Mouse (Mus musculus) embryo, embryonic 11 days (tissue): ENCODE measurements at regions not wholly inside any gene's neighbourhood (a gene's known extent, or its start where the extent isn't known, plus 50 kb on each side); places are given as distances from the start of the nearest gene placed in this dataset.
"Not testable (repeated sequence)": the region's sequence is repeated elsewhere in the genome, so short reads cannot be mapped to it uniquely, and the experiment has no call there.

Source experiments
- DNase-seq: peaks from one replicate; pipeline ENCODE4 v3.0.0-alpha.2; 2015

DNA sequence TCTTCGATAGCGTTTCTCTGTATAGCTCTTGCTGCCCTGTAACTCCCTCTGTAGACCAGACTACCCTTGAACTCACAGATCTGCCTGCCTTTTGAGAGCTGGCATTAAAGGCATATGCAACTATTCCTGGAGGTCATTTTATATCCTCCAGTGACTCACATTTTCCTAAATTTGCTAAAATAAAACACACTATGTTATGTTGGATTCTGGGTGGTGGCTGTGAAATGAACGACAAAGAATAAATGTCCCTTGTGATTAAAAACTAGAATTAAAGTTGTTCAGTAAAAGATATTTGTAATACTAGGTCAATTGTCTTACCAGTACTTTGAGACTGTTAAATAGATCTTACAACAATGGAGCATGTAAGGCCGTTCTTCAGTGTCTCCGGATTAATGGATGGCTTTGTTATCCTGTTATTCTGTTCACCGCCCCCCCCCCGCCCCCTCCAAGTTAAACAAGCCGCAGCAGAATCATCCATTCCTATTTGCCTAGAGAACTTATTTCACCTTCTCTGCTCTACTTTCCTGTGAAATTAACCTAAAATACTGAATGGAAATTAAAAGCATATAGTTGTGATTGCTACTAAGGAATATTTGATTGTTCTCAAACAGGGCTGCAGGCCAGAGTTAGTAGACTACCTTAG lies 240.4 kb downstream of the Mef2c start:
- DNase-seq, result peak; percentile 17

DNA sequence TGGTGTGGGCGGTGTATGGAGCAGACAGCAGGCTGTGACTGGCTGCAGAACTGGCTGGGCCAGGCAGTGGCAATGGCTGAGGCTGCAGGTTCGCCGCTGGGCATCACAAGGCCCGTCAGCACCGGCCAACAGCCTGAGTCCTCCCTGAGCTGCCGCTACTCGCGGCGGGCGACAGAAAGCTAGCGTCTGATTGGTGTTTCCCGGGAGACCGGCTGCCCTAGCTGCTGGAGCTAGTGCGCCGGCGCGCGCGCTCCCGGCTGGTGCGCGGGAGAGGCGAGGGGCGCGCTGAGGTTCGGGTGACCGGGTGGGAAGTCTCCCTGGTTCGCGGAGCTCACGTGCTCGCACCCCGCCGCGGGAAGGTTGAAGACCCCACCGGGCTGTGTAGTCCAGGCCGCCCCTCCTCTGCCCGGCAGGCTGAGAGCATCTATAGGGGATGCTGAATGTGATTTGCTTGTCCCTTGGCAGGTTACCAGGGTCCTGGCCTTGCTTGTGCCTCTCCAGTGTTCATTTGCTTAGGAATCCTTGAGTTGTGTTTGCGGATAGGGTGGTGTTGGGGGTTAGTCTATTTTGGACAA lies 241.2 kb downstream of the Mef2c start:
- DNase-seq, result peak; percentile 94

DNA sequence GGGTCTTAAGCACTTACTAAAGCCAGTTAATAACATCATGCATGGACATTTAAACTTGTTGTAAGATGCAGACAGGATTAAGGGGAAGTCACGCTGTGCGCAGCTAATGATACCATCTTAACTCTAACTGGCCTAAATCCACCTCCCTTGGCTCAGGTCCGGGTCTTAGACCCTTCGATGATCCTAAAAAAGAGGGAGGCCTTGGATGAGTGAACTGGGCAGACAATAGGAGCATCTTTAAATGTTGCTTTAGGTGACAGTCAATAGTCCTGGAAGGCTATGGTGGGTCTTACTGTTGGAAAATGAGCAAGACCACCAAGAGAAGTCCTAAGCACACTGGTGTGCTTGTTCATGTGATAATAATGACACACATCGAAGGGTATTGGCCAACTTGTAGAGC lies 242.1 kb downstream of the Mef2c start:
- DNase-seq, result no peak

DNA sequence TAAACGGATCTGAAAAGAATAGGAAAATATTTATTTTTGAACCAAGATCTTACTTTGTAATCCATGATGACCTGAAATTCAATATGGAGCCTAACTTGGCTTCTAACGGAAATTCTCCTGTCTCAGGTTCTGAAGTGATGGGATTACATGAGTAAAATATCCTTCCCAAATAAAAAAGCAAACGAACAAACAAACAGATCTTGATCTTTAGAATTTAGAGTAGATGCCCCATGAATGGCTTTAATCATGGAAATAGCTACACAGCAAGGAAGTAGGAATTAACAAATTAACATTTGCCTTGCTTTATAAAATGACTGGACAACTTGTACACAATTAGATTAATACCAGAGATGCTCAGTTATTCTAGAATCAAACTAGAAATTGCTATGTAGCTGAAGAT lies 243.8 kb downstream of the Mef2c start:
- no peak for DNase-seq

DNA sequence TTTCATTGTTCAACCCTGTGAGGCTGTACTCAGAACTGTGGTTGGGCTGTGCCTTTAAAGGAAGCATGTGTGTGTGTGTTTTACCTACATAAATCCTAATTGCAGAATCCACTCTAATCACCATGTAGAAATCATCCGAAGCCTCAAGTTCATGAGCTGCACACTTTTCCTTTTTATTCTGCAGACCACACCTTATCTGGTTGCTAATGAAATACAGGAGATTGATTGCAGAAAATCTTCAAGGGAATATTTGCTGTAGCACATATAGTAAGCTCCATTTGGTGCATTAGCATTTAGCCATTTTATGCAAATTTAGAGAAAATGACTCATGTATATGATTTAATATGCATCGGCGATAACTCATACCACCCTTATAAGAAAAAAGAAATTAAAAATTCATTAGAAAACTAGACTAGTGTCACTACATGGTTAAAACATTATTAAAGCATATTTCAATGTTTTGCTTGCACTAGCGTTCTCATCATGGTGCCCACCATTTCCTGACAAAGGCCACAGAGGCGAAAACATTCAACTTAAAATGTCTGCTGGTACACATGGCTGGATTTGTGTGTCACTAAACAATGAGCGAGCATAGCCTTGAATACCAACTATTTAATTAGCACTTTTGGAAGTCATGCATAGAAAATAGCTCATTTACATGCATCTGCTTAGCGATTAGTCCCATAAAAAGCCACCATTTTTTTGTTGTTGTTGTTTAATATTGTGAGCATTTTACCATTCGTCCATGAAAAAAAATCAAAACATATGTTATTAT lies 245.7 kb downstream of the Mef2c start:
- no peak for DNase-seq

DNA sequence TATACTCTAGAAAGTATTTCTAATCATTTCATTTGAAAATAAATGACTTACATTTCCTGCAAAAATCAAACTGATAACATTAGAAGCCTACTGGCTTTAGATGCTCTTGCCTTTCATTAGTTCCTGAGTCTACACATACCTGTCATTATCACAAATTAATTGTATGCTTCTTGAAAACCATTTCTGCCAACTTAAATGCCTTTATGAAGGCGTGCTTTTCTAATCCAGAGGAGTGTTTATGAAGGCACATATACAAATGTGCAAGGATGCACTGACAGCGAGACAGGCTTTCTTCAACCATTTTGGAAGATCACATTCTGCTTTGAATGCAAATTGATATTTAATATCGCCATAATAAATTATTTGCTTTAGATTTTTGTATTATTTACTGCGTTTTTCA lies 246.6 kb downstream of the Mef2c start:
- no peak for DNase-seq

DNA sequence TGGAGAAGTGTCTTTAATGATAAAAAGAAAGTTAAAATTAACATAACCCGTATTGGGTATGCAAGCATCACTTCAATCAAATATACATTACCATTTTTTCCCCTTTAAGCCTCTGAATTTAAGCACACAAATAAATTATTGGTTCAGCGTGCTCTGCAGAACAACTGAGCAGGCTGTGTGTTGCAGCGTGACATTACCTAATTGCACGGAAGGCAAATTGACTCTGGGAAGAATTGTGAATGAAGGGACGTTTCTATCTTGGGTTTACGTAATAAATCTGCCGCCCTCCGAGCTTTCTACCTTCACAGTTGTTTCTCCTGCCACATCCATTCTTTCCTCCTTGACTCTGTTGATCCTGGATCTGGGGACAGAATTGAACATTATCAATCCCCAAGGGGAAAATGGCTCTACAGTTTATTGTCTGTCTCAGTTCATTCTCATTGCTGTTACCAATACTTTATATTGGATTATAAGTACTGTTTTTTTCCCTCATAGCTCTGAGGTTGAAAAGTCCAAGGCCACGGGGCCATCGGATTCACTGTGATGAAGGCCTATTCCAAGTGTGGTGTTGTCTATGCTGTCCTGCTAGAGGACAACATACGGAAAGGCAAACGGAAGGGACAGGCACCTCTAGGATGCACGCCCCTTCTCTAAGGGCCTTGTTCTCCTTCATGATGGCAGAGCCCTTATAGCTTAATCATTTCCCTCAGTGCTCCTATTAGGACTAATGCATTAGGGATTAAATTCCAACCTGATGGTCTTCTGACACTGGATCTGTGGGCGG lies 256.7 kb downstream of the Mef2c start:
- DNase-seq, result no peak

DNA sequence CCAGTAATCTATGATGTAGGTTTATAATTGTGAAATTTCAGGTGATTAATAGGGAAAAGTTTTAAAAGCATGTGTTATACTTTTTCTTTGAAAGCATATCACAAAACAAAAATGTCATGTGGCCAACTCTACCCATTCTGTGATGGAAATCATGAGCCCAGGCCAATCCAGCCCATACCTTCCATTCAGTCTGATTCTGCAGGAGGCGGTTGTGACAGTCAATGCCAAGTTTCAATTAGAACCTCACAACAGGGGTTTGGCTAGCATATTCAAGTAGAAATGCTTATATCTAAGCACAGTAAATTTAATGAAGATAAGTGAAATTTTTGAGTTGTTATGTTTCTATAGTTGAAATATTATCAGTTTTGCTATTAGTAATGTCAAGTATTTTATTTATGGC lies 258.6 kb downstream of the Mef2c start:
- no peak for DNase-seq

DNA sequence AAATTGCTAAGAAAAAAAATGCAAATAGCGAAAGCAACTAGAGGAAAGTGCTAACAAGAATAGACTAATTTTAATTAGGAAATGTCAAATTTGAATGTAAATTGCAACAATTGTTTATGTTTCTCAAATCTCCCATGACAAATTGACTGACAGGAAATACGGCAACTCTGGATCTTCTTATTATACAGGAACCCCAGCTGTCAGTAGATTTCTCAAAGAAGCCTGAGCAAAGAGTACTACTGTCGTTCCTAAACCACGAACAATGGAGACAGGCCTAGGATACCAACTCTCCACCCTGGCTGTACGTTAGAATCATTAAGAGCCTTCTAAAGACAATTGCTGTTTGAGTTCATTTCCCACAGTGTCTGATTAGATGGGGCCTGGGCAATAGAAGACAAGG lies 259.5 kb downstream of the Mef2c start:
- DNase-seq, result not testable (repeated sequence)

DNA sequence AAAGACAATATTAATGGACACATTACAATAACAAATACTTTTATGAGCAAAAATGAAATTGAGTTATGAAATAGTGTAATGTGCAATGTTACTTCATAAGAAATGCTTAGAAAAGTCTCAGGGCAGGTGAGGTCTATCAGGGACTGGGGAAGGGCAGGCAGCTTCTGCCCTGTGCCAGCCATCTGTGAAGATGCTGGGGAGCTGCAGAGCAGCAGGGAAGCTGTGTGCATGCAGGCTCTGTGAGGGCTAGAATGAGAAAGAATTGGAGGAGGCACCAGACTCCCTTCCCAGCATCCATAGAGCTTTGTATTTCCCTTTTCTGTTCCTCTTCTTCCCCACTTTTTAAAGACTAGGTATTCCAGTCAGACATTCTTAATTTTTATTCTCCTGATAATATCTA lies 281.8 kb downstream of the Mef2c start:
- no peak for DNase-seq

DNA sequence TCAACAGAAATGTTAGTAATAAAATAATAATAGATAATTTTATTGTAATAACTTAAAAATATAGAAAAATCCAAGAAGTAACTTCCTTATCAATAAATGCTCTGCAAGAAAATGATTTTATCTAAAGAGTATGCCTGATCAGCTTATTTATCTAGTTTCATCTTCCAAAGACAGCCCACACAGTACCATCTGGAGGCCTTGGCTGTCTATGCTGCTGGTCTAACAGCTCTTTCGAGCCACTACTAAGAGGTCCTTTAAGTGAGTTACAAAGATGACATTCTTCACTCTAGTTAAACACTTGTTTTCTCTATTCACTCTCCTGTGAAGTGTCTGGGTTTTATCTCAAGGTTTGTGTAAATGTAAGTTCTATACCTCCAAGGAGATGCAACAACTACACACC lies 305.7 kb downstream of the Mef2c start:
- no peak for DNase-seq

DNA sequence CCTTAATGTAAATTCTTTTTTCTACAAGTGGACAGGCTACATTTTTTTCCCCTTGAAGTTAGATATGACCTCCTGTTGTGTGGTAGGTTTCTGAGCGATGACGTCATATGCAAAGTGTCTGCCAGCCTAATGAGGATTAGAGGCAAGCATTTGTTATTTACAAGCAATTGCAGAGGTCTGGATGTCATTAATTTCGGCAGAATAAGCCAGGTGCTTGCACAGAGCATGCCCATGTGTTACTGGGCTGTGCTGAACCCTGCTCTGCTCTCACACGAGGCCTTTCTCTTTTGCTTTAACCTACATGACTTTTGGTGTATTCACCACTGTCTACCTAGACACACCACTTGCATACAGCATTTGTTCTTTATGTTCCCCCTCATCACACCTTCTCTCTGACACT lies 316.5 kb downstream of the Mef2c start:
- DNase-seq, result no peak

DNA sequence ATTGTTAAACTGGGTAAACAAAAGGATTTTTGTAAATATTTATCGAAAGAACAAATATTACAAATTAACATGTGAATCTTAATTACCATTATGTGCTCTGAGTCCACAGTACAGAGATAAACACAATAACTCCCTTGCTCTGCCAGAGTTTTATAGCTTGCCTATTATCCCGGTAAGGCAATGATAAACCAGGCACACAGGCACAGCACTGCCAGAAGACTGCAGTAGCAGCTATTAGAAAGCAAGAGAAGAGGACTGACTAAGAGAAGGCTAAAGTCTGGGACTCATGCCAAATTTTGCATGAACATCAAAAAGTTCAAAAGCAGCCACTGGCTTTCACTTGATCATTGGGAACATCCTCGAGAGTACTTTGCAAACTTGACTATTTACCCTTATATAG lies 316.9 kb downstream of the Mef2c start:
- no peak for DNase-seq

DNA sequence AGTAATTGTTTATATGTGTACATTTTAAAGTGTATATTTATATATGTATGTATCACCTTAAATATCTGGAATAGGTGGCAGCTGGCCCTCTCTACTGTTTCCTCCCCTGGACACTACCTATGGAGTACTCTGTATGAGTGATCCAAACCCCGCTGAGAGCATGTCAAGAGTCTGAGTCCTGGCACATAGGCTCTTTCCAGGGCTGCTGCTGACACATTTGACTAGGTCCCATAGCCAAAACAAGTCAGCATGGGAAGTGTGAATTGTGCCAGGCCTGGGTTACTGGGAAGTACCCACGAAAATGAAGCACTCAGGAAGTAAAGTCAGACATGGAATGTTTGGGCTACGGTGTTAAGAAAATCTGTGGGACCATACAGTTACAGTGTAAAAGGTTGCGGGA lies 321.1 kb downstream of the Mef2c start:
- no peak for DNase-seq

DNA sequence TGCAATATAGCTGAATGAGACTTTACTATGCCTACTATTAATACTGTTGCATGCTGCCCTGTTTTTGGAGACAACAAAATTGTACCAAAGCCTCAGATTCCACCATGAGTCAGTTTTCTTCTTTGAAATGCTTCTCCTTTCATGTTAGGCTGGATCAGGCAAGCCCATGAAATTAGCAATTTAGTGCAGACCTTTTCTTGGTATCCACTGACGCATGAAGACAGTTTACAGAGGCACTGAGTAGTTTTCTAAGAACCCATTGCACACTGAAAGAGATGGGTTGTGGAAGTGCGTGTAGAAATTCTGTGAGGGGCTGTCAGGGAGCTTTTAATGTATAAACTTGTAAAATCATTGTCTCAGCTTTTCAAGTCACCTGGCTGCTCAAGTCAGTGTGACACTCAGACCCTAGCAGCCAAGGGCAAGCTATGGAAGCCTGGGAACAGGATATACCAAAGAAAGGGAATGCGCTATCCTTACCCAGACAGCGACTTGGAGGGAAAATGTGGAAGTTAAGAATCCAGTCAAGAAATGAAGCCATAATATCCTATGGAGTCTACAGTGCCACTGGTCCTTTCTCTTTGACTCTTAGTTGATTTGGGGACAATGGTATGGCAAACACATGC lies 323.1 kb downstream of the Mef2c start:
- peak; percentile 34 for DNase-seq

DNA sequence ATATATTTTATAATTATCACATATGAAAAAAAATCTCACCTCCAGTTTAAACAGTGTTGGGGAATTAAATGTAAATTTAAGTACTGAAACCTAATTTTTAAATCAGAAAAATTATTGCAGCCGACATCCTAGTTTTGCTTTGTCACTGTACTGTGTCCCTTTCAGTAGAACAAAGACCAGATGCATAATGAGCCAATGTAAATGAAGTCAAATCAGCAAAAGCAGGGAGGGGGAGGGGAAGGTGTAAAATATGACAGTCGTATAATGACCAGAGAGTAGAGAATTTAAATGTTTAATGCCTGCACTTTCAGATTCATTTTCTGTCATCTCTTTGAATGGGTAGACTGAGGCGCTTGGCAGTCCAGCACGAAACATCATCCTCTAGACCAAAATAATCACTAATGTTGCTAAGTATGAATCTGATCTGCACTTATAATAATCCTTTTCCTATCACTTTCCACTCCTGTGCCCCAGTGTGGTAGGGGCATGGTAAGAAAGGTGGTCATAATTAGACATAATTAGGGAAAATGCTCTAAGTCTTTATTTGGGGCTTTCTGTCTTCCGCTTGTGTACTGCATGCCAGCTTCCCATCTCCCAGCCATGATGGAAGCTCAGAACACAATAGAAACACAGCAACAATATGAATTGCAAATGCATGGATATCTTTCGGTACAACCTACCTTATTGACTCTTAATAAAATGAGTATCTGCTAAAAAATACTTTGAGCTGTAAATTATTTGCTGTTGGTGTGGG lies 356.0 kb upstream of the Tmem161b start:
- no peak for DNase-seq

DNA sequence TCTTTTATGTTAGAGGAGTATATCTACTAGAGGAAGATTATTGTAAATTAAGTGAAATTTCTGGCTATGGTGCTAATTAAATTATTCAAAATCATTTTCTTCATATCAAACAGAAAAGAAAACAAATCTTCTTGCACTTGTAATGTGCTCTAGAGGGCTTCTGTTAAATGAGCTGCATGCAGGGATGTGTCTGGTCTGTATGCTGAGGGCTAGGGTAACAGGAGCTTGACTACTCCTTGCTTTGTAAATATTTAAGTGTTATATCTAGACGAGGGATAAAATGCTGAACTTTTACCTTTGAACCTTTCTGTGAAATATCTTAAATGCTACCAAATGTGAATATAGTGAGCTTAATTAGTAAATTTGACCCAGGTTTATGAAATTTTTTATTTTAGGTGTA lies 354.9 kb upstream of the Tmem161b start:
- no peak for DNase-seq

DNA sequence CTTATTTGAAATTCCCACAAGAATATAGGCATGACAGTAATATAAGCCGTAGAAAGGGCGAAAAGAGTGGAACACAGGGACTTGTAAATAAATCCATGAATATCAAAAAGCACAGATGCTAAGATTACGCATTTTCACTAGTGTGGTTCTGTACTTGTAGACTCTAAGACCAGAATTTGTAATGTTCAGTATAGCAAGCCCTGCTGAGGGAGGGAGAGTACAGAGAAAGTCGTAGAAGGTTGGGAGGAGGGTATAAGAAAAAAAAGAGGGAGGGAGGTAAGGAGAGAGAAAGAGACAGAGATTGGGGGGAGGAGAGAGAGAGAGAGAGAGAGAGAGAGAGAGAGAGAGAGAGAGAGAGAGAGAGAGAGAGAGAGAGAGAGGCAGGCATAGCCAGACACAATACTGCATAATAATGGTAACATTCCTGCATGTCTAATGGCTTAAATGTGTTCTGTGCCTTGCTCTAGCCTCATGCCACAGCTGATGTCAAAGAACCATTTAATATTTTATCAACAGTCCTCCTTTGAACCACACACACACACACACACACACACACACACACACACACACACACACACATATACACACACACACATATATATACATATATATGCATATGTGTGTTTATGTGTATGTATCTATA lies 354.1 kb upstream of the Tmem161b start:
- DNase-seq, result no peak

DNA sequence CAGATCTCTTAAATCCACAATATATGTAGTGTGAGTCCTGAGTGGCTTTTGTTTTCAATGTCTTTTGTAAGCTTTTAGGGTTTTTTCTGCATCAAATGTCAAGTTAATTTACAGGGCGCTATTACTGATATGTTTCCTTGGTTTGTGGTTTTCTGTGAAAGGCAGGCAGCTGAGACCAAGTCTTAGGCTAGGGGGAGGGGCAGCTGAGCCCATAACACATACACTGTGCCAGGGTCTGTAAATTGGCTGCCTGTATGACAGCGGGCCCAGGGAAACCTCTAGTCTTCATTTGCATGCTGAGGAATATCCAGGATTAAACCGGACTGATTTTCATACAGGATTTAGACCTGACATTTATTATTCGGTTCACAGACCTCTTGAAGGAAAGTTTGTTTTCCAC lies 353.2 kb upstream of the Tmem161b start:
- peak; percentile 73 for DNase-seq

DNA sequence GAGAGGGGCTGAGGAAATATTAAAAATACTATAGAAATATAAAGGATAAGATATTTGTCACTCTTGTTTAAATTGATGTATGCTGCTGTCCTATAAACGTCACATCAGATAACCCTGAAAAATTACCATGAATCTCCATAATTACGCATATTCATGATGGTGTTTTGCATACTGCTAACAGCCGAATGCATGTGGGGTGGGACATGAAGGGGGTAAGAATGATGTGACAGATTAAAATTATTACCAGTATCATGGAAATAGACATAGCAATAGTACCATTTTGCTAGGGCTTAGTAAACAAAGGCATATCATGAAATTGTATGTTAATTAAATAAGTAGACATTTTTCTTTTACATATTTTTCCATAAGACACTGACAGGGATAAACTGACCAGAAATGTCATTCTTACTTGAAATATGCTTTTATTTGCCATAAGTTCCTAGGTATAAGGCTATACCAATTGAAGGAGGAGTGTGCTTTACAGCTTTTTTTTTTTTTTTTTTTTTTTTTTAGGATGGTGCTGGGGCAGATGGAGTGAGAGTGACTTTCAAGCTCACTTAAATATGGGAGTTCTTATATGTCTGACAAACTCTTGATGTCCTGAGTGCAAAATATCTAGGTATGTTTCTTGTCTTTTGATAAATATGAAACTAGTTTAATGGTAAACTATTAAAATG lies 349.8 kb upstream of the Tmem161b start:
- DNase-seq, result no peak

DNA sequence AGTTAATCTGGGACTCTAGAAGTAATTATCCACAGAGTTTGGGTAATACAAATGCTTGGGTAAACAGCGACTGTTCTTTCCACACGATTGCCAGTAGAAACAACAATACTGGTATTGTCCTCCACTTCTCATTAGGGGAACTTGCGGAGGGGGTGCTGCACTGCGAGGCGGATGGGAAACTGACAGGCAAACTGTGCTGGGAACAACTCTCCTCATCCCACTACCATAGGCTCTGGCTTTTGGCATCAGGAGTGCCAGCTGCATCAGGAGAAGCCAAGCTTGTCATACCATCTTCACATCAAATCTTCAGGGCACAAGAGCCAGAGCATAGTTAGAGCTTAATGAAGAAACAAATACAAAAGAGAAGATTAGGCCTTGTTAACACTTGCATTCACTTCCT lies 349.2 kb upstream of the Tmem161b start:
- peak; percentile 45 for DNase-seq
